7 mouse cellular contexts compared by ENCODE assay signal in the genomic region with DNA sequence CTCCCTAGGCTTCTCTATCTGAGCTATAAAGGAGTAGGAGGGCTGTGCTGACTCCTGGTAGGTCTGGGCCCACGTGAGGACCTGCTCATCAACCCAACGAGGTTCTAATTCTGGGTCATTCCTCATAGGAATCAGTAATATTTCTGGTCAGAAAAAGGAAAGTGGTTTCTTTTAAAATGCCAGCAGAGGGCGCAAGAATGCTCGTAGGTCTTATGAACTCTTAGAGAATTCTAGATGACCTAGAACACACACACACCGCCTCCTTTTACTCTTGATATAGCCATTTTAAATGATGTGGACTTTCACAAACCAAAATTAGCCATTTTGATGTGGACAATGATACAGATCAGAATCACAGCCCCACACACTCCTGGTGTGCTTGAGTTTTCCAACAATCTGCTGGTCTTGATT. TPM values are rescaled to one million over a fixed set of nuclear protein-coding genes. Genes with fewer than 3 reads are reported as not detected.
DNase-seq lines count a peak whose midpoint lies in the region; ATAC-seq and TF ChIP-seq lines count a peak whose summit lies in the region.

No protein-coding gene starts in this region.

- DNase-seq in right cerebral cortex, postnatal 4 days: peak; percentile 28
- DNase-seq in right cerebral cortex, postnatal 36 days (ENCODE audit: low spot score in 2 of 2): no peak
- peak; percentile 59 for DNase-seq in c-Kit-negative CD71-positive TER-119-positive erythroid progenitor cells, embryonic 14.5 days (ENCODE audit: low read depth, low spot score)
- peak; percentile 79 for DNase-seq in forebrain, postnatal 0 days
- DNase-seq in lung, postnatal 36 days: peak; percentile 69
- peak; percentile 58 for DNase-seq in thymus, postnatal 14 days

- peaks cover 10% of the 10 kb centered on the region; the same call in 1 of the 2 replicates for H3K4me1 ChIP-seq in forebrain, postnatal 0 days (ENCODE audit: insufficient read depth)
- peaks cover 31% of the 10 kb centered on the region for H3K4me1 ChIP-seq in intestine, embryonic 15.5 days (replicated peaks)

- ATAC-seq in forebrain, postnatal 0 days: no peak
- no peak for ATAC-seq in intestine, embryonic 15.5 days

- no peaks in the 10 kb centered on the region for H3K27me3 ChIP-seq in forebrain, postnatal 0 days (ENCODE audit: insufficient read depth, low read length)
- H3K27me3 ChIP-seq in intestine, embryonic 15.5 days (replicated peaks): no peaks in the 10 kb centered on the region

- no peak overlapping the region for H3K4me2 ChIP-seq in forebrain, postnatal 0 days (ENCODE audit: low read depth)
- H3K4me2 ChIP-seq in intestine, embryonic 15.5 days (replicated peaks): peak overlapping the region; percentile 80; the same call in 1 of the 2 replicates

- peak; percentile 70 for TF ChIP-seq CTCF in forebrain, postnatal 0 days (IDR thresholded peaks at IDR 0.05; ENCODE audit: low read depth)

- no peak overlapping the region for H3K27ac ChIP-seq in forebrain, postnatal 0 days (ENCODE audit: low read depth, low read length)
- H3K27ac ChIP-seq in intestine, embryonic 15.5 days: no peak overlapping the region

- H3K9me3 ChIP-seq in forebrain, postnatal 0 days (ENCODE audit: low read length): no peaks in the 10 kb centered on the region
- H3K9me3 ChIP-seq in intestine, embryonic 15.5 days: no peaks in the 10 kb centered on the region

- no peak overlapping the region for H3K9ac ChIP-seq in forebrain, postnatal 0 days
- no peak overlapping the region for H3K9ac ChIP-seq in intestine, embryonic 15.5 days

- H3K36me3 ChIP-seq in forebrain, postnatal 0 days (ENCODE audit: insufficient read depth): no peaks in the 10 kb centered on the region
- H3K36me3 ChIP-seq in intestine, embryonic 15.5 days: no peaks in the 10 kb centered on the region

- WGBS in forebrain, postnatal 0 days: 2% methylated on average over 5 of the region's 5 CpGs
- 5% methylated on average over 5 of the region's 5 CpGs for WGBS in intestine, embryonic 15.5 days

- no peak overlapping the region for H3K4me3 ChIP-seq in forebrain, postnatal 0 days (ENCODE audit: low read depth, low read length)
- H3K4me3 ChIP-seq in intestine, embryonic 15.5 days (replicated peaks): peak overlapping the region; percentile 14; the same call in 1 of the 2 replicates

RNA-seq across cellular contexts. Expression of gene Scd3, which starts 42.7 kb away (rescaled TPM):
- 3.1 and 4.0 TPM in 2 replicates for total RNA-seq in forebrain, postnatal 0 days (2014; rRNA removed)
- polyA plus RNA-seq in forebrain, postnatal 0 days (2015; fragmentation: Nextera tagmentation; extraction: Ambion mirVana): 2.7 and 4.5 TPM in 2 replicates
- polyA plus RNA-seq in intestine, embryonic 15.5 days (2015; fragmentation: Nextera tagmentation; extraction: Ambion mirVana): 0.15 and 0.54 TPM in 2 replicates

RNA-seq across cellular contexts. Expression of gene Scd2, which starts 47.7 kb away (rescaled TPM):
- 540 and 696 TPM in 2 replicates for total RNA-seq in forebrain, postnatal 0 days (2014; rRNA removed)
- 162 and 210 TPM in 2 replicates for polyA plus RNA-seq in forebrain, postnatal 0 days (2015; fragmentation: Nextera tagmentation; extraction: Ambion mirVana)
- polyA plus RNA-seq in intestine, embryonic 15.5 days (2015; fragmentation: Nextera tagmentation; extraction: Ambion mirVana): 417 and 432 TPM in 2 replicates

RNA-seq across cellular contexts. Expression of gene Pkd2l1, which starts 53.5 kb away (rescaled TPM):
- total RNA-seq in forebrain, postnatal 0 days (2014; rRNA removed): 0.14 TPM in 1 of 2 replicates, not detected in the other
- polyA plus RNA-seq in forebrain, postnatal 0 days (2015; fragmentation: Nextera tagmentation; extraction: Ambion mirVana): 0.05 and 0.06 TPM in 2 replicates
- not detected in 2 replicates for polyA plus RNA-seq in intestine, embryonic 15.5 days (2015; fragmentation: Nextera tagmentation; extraction: Ambion mirVana)

Comparison
In these comparisons a context has a peak if more than half of its experiments do, and no peak if none do; other contexts are left out.
1. DNase-seq: peak in right cerebral cortex, postnatal 4 days (single experiment), c-Kit-negative CD71-positive TER-119-positive erythroid progenitor cells, embryonic 14.5 days (single experiment), forebrain, postnatal 0 days (single experiment), lung, postnatal 36 days (single experiment) and thymus, postnatal 14 days (single experiment); none in right cerebral cortex, postnatal 36 days (0 of 2).